Mouse (Mus musculus) cerebellum, adult 18-20 months (tissue): Measurements from ENCODE around the gene F11r.
A peak's percentile ranks its signal among the peaks of the same experiment; 100 is the strongest.
"Not testable (repeated sequence)": the region's sequence is repeated elsewhere in the genome, so short reads cannot be mapped to it uniquely, and the experiment has no call there.

Source experiments
- DNase-seq, 2 experiments: peaks; one replicate each; pipeline ENCODE4 v3.0.0; 2021

The F11r gene

DNA sequence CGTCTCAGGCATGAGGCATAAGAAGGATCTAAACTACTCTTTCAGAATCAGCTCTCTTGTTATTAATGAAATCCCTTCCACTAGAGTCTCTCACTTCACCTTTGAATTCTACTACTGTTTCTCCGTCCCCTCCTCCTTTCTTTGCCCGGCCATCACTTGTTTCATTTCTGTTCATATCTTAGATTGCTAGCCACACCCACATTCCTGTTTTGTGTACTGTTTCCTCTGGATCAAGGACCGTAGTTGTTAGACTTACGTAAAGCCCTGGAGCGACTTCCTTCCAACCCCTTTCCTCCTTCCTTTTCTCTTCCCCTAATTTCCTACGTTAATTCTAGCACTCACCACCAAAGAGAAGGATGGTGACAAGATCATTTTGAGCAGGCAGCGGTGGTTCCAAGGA is 1.7 kb downstream of the F11r start:
- DNase-seq = no peak

DNA sequence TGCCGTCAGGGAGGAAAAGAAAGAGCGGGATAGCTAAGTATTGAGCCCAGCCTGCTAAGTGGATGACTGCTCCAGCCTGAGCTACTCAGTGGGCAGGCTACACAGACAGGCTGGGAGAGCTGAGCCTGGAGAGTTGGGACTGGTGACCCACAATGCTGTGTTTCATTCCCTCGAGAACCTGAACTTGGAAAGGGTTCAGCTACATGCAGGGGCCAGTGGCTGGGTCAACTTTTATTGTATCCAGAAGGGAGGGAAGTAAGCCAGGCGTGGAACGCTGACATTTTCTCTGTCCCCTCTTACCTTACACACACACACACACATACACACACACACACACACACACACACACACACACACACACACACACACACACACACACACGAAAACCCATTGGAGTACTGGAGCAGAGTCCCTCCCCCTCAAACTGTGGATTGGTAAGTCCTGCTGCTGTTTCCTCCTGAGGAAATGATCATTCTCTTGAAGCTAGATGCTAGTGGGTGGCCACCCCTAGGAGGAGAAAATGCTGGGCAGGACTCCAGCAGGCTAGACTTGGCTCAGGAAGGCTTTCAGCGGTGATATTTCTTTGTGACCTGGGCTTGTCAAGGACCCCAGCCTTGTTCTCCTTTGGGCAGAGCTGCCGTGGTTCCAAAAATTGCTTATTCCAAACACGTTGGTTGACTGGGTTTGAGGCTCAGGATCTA is 2.8 kb downstream of the F11r start:
- no peak for DNase-seq

DNA sequence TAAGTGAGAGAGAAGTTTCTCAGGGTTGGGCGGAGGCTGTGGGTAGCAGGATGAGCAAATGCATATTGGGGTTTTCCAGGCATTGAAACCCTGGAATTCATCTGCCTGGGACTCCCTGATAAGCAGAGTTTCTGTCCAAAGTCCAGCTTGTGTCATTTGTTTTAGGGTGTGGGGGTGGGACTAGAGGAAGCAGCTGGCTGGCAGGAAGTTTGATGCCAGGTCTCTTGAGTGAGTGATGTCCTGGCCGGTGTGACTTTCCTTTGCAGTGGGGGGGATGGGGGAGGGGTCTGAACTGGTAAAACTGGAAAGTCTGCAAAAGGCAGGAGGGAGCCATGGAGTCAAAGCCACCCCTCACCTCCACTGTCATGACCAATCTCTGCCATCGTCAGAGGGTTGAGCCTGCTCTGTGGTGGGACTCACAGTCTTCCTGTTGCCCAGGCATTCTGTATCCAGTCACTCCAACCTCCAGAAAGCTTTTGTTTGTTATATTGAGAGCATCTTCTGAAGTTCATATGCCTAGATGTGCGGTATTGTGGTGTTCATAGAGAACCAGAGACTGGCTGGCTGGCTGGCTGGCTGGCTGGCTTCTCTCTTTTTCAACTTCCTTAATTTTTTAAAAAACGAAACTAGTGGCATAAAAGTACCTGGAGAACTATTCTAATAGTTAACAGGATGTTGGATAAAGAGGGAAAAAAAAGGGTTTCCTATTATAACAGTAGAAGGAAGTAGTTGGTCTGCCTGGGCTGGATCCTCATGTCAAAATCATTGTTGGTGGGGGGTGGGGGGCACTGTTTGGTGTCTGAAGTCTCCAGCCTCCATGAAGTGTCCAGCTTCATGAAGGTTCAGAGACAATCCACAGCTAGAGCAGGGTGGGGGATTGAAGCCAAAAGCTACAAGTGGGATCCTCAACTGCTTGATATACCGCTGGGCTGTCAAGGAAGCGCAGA is 4.4 kb downstream of the F11r start:
- DNase-seq = no peak

DNA sequence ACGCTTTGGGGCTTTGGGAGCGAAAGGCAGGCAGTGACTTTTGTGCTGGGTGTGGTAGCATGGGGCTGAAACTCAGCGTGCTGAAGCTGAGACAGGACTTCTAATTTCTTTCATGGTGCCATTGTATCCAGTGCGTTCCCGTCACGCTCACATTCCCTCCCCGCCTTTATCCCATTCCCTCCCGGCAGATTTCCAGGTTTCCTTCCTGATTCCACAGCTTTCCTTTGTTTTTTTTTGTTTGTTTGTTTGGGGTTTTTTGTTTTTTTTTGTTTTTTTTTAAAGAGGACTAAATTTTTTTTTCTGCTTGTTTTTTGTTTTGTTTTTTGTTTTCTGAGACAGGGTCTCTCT is 5.1 kb downstream of the F11r start:
- no peak for DNase-seq

DNA sequence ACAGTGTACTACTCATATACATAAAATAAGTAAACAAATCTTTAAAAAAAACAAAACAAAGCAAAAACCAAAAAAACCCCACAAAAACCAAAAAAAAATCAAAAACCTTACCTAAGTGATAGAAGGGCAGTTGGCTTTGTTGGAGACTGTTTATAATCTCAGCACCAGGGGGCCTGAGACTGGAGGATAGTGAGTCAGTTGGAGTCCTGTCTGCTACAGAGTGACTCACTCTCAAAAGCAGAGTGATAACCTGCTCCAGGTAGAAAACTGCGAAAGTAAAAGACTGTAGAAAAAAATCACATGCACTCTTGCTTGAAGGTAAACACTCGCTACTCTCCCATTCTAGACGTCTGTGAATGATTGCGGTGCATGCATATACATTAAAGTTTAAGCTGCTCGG is 7.7 kb downstream of the F11r start:
- DNase-seq = no peak

DNA sequence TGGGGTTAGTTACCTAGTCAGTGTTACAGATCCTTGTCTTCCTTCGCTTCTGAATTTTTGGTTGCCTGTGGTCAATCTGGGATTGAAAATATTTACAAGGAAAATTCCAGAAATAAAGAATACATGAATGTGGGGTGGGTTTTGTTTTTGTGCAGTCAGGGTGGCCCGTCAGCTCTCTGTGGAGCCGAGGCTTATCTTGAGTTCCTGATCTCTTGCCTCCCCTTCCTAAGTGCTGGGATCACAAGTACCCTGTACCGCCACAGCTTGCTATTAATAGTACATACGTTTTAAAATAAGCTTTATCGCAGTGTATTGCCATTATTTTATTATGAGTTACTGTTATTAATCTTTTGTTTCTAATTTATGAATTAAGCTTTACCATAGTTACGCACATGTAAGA is 9.5 kb downstream of the F11r start:
- no peak for DNase-seq

DNA sequence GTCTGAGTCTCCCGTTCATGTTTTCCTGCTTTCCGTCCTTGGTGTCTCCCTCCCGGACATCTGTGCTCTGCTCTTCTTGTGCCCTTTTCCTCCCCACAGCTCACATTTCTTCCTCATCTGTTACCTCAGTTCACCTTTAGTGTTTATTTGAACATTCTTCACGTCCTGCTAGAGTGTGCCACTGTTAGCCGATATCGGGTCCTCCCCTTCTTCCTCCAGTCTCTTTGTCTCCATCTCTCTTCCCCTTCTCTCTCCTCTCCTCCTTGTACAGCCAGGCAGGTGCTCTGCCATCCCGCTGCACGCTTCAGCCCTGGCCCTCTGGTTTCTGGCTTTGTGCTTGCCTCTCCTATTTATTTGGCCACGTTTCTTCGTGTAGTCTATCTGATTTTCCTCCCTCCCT is 10.4 kb downstream of the F11r start:
- DNase-seq = no peak

DNA sequence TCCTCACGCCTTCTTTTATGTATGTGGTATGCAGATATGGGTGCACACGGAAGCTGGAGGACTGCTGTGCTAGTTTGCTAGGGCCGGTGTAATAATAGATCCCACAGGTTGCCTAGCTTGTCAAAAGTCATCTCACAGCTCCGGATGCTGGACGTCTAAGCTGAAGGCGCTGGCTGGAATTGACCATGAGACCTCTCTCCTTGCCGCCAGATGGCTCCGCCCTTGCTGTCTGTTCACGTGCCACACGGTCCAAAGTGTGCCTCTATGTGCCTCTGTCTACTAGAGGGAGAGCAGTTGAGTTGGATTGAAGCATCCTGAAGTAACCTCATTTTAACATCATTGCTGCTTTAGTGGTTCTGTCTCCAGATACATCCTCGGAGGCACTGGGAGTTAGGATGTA is 12.7 kb downstream of the F11r start:
- DNase-seq = no peak

DNA sequence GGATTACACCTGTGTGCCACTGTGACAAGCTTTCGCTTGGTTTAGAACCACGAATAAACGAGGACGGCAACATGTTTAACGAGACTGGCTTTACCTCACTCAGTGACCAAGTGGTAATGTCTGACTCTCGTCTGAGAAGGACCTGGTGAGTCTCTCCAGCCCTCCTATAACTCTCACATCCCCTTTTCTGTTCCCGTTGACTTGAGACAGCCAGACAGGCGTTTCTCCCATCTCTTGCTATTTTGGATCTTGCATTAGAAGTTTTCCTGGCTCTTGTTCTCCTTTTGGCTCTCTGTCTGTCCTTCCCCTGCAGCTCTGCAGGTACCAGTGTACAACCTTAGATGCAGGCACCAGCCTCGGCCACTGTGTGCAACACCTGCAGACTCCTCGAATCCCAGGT is 13.7 kb downstream of the F11r start:
- DNase-seq = no peak

DNA sequence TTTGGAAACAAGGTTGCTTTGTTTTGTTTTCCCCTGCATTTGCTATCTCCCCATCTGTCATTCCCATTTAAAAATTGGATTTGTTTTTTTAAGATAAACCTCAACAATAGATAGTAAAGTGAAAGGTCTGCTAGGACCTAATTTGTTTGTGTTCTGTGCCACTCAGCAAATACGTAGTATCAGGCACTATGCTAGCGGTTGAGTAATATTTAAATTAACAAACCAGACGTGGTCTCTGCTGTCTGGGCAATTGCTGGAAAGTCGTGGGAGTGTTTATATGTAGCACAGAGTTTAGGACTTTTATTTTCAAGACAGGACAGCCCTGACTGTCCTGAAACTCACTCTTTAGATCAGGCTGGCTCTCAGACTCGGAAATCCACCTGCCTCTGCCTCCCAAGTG is 15.2 kb downstream of the F11r start:
- DNase-seq = no peak

DNA sequence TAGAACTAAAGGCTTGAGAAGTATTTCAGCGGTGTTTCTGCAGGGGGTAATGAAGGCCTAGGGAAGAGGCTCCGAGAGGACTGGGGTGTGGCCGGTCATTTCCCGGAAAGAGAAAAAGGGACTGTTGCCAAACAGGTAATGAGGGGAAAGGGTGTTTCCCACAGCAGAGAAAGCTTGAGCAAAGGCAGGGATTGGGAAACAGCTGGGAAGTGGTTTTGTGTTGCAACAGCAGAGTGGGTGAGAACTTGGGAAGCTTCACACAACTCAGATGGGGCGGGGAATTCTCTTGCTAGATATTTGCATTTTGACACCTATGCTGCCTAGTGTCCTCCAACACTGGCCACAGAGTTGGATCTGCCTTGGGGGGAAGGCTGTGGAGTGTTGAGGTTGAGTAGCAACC is 15.6 kb downstream of the F11r start:
- no peak for DNase-seq

DNA sequence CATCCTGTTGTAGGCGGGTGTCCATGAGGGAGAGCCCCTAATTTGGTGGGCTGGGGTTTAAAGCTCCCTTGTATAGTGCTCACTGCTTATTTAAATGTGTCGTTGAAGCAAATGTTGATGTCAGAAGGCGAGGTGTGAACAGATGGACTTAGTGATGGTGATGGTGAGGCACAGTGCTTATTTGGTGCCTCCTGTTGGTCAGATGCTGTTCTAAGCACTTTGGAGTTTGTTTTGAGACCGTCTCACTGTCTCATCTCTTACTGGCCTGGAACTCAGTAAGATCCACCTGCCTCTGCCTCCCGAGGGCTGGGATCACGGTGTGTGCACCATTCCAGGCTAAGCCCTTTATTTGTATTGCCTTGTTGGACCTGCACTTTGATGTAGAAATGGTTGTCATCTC is 17.6 kb downstream of the F11r start:
- DNase-seq = no peak

DNA sequence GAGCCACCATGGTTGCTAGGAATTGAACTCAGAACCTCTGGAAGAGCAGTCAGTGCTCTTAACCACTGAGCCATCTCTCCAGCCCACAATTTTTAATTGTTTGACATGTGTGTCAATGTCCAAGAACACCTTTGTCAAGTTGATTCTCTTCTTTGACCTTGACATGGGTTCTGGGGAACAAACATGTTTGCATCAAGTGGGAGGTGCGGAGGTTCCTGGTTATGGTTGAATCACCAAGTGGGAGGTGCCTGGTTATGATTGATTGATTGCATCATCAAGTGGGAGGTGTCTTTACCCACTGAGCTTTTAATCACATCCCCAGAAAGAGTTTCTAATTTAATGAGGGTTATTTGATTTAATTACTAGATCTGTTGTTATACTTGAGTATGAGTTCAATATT is 20.2 kb downstream of the F11r start:
- no peak for DNase-seq

DNA sequence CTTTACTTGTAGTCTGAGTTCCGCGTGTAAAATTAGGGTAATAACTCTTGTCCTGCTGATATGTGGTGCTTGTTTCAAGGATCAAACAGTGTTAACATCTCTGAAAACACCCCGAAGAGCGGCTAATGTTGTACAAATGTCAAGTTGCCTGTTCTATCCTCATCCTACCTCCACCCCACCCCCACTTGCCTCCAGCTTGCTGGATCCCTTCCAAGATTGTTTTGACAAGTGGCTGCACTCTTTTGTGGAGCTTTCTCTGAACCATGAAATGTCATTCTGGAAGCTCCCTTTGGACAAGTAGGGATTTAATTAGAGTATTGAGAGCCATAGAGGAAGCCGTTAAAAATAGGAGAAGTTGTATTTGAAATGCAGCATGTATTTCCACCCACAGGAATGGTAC is 22.5 kb downstream of the F11r start:
- no peak for DNase-seq

DNA sequence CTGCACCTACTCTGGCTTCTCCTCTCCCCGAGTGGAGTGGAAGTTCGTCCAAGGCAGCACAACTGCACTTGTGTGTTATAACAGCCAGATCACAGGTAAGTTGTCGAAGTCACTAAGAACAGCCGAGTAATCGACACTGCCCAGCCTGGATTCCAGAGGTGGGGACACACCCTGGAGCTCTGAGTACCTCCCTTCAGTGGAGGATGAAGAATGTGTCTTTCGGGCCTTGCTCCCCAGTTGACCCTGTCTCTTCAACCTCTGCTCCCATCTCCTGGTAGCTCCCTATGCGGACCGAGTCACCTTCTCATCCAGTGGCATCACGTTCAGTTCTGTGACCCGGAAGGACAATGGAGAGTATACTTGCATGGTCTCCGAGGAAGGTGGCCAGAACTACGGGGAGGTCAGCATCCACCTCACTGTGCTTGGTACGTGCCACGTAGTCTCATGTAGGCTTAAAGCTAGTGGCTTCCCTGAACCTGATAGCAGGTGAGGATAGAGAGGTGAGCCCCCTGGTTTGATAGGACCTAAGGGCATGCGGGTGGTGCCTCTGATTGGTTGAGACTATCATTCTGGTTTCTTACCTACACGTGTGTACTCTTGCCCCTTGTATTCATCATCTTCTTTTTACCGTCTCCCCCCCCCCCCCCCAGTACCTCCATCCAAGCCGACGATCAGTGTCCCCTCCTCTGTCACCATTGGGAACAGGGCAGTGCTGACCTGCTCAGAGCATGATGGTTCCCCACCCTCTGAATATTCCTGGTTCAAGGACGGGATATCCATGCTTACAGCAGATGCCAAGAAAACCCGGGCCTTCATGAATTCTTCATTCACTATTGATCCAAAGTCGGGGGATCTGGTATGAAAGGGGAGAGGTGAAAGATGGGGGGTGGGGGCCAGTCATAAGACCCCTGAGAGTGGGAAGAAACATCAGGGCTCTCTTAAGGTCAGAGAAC is 23.5 kb downstream of the F11r start:
- no peak for DNase-seq

DNA sequence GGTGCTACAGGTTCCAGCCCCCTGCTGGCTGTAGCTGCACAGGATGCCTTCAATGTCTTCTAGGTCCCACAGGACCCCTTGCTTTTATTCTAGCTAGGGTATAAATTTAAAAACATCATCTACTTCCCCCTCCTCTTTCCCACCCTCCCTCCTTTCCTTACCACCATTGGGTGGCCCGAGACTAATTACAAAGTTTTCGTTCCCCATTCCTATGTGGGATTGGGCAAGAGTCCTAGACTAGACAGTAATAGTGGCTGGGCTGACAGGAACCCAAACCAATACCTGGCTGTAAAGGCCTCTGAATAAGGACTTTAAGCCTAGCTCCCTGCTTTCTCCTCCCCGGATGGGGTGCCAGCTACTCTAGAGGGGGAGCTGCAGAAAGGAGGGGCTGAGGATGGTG is 25.8 kb downstream of the F11r start:
- no peak for DNase-seq

DNA sequence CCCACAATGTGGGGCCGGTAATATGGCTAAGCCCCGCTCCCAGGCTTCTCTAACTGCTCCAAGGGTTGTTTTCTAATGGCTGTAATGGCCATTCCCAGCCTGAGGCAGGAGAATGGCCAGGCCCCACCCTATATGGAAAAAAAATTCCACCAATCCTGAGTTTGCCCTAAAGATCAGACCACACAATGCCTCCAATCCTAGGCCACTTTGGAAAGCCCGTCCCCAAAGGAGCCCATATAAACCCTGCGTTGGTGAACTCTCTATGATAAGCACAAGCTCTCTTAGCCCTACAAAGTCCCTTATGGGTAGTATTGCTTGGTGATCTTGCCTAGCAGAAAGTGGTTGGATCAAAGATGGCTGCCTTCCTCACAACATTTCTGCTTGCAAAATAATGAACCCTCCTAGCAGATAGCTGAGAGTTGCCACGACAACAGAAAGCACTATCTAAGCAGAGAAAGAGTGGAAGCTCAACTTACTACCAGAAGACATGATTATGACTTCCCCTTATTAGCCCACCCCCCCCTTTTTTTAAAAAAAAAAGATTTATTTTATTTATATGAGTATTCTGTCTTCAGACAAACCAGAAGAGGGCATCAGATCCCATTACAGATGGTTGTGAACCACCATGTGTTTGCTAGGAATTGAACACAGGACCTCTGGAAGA is 28.5 kb downstream of the F11r start:
- DNase-seq = no peak

DNA sequence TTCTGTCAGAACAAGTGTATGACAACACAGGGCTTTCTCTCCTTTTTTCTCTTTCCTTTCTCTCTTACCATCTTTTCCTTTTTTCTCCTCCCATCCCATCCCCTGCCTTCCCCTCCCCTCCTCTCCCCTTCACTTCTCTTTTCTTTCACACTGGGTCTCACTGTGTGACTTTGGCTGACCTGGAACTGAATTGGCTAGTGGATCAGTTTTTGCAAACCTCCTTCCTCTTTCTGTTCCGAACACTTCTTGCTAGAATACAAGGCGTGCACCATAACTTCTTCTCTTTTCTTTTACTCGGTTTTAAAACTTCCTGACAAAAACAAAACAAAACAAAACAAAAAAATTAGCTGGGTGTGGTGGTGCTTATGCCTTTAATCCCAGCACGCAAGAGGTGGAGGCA is 29.2 kb downstream of the F11r start:
- no peak for DNase-seq

DNA sequence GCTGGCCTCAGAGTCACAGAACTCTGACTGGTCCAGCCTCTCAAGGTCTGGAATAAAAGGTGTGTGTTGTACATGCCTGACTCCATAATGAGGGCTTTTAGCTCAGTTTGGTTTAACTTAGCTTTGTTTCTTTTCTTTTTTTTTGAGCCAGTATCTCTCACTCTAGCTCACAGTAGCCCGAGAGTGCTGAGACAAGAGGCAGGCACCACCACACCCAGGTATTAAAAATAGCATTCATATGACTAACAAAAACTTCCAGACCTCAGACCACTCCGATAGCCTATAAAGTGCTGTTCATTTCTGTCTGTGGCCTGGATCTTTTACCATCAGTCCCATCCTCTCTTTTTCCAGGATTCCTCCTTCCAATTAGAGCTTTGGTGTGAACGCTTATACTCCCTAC is 32.3 kb downstream of the F11r start:
- no peak for DNase-seq

DNA sequence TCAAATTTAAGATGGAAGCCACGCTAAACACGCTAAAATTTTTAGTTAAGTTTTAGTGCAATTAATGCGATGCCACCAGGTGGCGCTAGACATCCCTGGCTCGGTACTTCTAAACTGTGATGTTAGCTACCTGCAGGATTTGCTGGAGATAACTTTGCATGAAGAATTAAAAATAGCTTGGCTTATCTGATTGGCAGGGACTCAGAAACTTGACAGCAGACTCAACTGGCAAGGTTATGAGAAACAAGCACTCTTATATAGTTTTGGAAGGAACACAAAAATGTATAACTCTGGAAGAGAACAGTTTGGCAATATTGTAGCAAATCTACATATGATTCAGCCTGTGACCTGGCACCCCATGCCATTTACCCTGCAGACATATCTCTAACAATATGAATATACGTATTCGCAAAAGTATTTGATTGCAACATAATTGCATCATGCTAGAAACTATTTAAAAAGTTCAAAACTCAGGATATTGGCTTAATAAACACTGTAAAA is 33.1 kb downstream of the F11r start:
- peak; percentile 49 to 68 for DNase-seq

DNA sequence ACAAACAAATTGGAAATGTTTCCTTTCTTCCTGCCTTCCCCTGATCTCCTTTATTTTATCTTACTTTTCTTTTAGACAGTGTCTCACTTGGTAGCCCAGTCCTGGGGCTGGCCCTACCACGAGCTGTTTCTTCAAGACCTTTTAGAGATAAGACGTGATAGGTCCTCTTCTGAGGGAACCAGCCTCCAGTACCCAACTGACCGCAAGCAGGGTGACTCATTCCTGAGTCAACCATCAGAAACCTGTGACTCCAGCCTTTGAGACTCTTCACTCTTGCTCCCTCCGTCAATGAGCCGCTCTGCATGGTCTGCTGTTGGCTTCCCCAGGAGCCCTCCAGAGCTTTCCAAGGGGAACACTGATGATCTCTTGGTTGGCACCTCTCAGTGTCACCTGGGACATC is 33.6 kb downstream of the F11r start:
- DNase-seq = no peak

DNA sequence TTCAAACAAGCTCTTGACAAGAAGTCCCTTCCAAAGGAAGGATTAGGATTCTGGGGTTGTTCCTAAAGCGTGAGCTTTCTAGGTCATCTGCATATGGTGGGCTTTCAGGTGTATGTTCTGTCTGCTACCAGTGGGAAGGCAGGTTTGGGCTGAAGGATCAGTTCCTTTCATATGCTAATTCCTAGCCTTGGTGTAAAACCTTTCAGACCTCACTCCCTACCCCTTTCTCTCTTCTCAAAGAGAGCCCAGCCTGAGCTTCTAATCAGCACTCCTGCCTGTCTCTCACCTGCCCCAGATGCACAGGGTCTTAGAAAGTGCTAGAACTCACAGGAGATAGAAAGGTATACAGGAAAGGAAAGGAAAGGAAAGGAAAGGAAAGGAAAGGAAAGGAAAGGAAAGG is 34.1 kb downstream of the F11r start:
- DNase-seq = no peak

DNA sequence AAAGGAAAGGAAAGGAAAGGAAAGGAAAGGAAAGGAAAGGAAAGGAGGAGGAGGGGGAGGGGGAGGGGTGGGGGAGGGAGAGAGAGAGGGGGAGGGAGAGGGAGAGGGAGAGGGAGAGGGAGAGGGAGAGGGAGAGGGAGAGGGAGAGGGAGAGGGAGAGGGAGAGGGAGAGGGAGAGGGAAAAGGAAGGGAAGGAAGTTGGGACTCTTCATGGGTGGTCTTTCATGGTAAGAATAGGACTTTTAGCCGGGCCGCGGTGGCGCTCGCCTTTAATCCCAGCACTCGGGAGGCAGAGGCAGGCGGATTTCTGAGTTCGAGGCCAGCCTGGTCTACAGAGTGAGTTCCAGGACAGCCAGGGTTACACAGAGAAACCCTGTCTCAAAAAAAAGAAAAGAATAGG is 34.6 kb downstream of the F11r start:
- DNase-seq = not testable (repeated sequence)
